Mouse (Mus musculus): Measurements from ENCODE around the gene Kank1. TPM values are rescaled to one million over a fixed set of nuclear protein-coding genes. Genes with fewer than 3 reads are reported as not detected.

Gene Kank1
- total RNA-seq, 1 experiment from 2014 or later, result 0.40 TPM

DNA sequence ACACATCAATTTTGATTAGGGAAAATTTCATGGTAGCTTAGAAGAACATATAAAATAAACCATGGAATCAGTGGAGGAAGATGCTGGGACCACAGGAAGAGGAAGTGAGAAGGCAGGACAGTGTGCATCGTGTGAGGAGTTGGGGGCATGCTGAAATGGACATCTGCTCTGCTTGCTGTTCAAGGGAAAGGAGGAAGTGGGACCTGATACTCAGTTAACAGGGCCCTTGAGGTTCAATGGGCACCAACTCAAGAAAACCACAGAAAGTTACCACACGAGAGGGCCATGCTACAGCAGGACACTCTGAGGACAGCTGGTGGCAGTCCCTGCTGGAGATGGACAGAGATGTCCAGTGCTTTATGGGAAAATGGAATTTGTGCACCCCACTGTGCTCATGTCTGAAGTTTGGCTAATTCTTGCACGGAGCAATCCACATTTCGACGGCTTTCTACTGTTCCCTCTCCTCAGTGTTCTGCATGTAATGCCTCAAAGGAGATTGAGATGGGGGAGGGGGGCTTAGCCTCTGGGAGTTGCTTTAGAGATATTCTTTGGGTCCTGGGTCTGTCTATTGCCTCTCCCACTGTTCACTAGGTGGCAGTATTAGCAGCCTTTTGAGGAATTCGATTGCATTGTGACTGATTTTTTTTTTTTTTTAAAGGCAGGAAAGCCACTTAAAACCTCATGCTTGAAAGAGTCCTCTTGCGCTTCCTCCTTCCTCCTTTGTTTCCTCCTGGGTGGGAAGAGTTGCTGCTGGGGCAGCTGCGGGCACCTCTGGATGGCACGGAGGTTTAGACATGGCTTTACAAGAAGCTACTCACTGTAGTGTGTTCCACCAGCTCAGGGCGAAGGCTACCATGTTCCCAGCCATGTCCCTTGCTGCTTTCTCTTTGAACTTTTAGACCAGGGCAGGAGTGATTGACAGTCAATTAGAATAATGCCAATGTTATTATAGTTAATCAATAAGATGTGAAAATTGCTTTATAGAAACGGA, 104.2 kb downstream of the Kank1 start:
- peak; percentile 53 to 70; a peak in 3 of 4 replicates for ATAC-seq (replicated peaks in 1 of 2; ENCODE audit: insufficient read depth in 1 of 2, low FRiP score in 2 of 2, low TSS enrichment in 1 of 2, low read depth in 1 of 2, poor library complexity in 2 of 2, severe bottlenecking in 2 of 2)

DNA sequence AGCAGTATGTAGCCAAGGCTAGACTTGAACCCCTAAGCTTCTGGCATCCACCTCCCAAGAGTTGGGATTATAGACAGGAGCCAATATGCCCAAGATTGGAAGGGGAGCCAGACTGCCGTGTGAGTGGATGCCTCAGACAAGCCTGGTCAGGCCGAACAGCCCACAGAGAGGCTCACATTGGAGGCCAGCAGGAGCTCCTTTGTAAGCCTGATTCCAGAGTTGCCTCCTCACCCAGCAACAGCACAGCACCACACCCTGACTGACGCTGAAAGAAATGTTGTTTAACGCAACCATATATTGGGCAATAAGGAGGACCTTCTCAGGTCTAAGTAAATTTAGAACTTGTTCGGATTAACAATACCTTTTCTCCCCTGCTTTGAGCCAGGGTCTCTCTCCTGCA, 105.3 kb downstream of the Kank1 start:
- ATAC-seq (replicated peaks in 1 of 2; ENCODE audit: insufficient read depth in 1 of 2, low FRiP score in 2 of 2, low TSS enrichment in 1 of 2, low read depth in 1 of 2, poor library complexity in 2 of 2, severe bottlenecking in 2 of 2), result no peak

DNA sequence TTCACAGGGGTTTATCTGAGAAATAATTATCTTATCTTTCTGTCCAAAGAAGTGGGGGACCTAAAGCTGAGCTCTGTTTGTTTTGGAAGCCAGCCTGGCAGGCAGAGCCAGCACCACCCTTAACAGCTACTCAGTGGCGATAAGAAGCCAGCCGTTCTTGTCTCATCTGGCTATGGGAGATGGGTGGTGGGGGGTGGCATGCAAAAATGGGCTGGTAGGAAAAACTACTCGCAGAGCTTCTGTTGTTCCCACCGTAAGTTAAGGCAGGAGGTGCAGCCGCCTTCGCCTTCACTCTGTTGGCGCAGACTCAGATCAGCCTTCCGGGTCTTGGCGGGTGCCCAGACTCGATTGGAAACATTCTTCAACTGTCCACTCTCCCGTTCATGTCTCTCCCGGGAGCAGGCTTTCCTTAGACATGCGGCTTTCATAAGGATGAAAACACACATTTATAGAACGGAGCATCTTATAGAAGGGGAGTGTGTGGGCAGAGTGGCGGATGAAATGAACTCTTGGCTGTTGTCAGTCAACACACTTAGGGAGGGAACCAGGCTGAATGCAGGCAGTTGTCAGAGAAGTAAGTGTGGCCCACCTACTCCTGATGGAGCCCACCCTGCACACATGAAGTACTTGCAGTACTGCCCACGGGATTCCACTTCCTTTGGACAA, 107.0 kb downstream of the Kank1 start:
- no peak for ATAC-seq (replicated peaks in 1 of 2; ENCODE audit: insufficient read depth in 1 of 2, low FRiP score in 2 of 2, low TSS enrichment in 1 of 2, low read depth in 1 of 2, poor library complexity in 2 of 2, severe bottlenecking in 2 of 2)

DNA sequence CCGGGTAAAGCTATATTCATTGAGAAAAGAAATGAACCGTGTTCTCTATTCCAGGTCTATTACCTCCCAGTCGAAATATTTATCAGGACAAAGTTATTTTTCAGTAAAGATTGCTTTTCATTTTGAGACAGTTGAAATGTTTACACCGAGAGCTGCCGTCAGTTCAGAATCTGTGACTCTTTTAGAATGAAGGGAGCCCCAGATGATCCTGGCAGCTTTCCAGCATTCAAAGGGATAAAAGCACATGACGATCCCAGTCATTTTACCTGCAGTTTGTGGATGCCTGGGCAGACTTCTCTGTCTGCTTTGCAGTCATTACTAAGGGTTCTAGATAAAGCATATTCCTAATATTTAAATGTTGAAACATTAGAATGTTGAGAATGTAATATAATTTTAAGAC, 107.6 kb downstream of the Kank1 start:
- no peak for ATAC-seq (replicated peaks in 1 of 2; ENCODE audit: insufficient read depth in 1 of 2, low FRiP score in 2 of 2, low TSS enrichment in 1 of 2, low read depth in 1 of 2, poor library complexity in 2 of 2, severe bottlenecking in 2 of 2)

DNA sequence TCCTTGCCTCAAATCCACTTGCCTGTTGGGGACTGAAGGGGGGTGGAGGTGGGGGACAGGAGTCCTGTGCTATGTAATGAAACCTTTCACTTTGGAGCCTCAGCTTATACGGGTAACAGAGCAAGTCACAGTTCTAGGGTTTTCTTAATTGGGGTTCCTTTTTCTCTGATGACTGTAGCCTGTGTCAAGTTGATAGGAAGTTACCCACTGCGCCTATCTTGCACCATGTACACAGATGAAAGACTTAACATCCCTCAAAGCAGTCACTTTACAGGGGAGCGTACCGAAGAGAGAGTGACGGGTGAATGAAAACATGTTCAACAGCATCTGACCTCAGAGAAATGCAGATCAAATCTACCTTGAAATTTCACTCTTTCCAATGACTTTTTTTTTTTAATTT, 109.2 kb downstream of the Kank1 start:
- no peak for ATAC-seq (replicated peaks in 1 of 2; ENCODE audit: insufficient read depth in 1 of 2, low FRiP score in 2 of 2, low TSS enrichment in 1 of 2, low read depth in 1 of 2, poor library complexity in 2 of 2, severe bottlenecking in 2 of 2)

DNA sequence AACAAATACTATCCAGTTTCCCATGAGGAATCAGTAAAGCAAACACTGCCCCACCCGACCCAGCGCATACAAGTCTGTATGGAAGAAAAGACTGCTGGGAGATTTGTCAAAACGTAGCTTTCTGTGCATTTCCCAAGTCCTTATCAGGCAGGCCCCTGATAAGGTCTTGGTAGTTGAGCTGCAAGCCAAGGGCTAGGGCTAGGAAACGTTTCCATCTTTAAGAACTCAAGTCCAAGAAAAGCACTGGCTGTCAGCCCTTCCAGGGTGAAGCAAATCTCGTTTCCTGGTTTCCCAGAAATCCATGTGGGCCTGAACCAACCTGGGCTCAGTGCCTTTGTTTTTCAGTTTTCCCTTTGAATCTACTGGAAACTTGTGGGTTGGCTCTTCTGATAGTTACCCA, 110.7 kb downstream of the Kank1 start:
- ATAC-seq (replicated peaks in 1 of 2; ENCODE audit: insufficient read depth in 1 of 2, low FRiP score in 2 of 2, low TSS enrichment in 1 of 2, low read depth in 1 of 2, poor library complexity in 2 of 2, severe bottlenecking in 2 of 2), result no peak

DNA sequence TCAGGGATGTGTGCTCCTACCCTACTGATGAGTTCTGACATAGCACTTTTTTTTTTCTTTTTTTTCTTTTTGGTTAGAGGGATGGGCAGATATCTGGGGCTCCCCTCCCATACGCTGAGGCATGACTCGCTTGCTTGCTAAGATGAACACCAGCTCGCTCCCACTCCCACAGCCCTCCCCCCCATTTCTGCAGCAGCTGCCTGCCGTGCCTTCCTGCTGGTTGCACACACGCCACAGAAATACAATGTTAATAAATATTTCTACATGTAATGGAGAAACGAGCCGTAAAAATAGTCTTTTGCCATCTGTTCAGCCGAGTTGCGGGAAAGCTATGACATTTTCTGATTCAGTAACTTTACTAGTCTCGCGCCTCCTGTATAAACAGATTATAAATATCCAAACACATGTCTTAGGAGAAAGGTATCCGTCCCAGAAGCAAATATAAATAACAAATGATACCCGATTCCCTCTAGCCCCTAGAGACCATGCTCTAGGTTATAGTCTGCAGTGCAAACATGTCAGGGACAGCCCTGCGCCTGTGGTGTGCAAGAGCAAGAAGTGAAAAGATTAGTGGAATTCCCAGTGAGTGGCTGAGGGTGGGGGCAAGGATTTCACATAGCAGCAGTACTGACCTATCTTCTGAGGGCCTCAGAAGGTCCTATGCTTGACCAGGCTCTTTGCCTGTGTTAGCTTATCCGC, 114.6 kb downstream of the Kank1 start:
- no peak for ATAC-seq (replicated peaks in 1 of 2; ENCODE audit: insufficient read depth in 1 of 2, low FRiP score in 2 of 2, low TSS enrichment in 1 of 2, low read depth in 1 of 2, poor library complexity in 2 of 2, severe bottlenecking in 2 of 2)

DNA sequence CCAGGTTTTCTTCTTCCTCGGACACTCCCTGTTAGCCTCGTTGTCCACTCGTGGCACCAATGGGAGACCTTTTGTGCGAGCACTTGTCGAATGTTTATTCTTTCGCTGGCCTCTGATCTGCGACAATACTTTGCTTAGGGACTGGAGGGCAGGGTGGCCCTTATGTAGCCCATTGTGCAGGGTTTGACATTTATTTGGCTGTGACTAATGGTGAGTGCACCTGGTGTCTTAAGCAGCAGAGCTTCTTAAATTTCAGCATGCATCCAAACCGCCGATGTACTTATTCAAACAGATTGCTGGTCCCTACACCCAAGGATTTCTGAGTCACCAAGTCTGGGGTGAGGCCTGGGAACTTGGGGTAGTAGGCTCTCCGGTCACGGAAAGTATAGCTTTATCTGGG, 120.3 kb downstream of the Kank1 start:
- ATAC-seq (replicated peaks in 1 of 2; ENCODE audit: insufficient read depth in 1 of 2, low FRiP score in 2 of 2, low TSS enrichment in 1 of 2, low read depth in 1 of 2, poor library complexity in 2 of 2, severe bottlenecking in 2 of 2), result no peak

DNA sequence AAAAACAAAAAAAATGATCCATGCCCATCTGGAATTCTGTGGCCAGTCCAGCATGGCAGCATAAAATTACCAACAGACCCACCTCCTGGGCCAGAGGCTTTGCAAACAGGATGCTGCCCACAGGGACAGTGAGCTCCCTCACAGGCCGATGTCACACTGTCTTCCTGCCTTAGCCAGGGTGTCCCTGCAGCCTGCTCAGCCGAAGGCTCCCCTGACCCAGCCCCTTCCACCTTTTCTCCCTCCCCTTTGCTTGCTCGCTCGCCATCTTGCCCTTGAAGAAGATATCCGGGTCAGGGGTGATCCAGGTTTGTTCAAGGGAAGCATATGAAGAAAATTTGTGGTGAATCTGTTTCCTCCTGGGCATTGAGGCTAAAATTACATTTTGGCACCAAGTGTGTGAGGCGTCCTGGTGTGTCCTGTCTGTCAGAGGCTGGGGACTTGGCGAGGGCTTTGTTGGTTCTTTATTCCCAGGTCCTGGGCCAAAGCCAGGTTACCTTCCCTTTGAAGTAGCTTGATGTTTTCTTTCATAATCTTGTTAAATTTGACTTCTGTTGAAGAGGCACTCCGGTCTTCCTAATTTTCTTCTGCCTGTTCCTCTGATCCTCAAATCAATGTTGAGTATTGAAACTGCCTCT, 121.8 kb downstream of the Kank1 start:
- no peak for ATAC-seq (replicated peaks in 1 of 2; ENCODE audit: insufficient read depth in 1 of 2, low FRiP score in 2 of 2, low TSS enrichment in 1 of 2, low read depth in 1 of 2, poor library complexity in 2 of 2, severe bottlenecking in 2 of 2)

DNA sequence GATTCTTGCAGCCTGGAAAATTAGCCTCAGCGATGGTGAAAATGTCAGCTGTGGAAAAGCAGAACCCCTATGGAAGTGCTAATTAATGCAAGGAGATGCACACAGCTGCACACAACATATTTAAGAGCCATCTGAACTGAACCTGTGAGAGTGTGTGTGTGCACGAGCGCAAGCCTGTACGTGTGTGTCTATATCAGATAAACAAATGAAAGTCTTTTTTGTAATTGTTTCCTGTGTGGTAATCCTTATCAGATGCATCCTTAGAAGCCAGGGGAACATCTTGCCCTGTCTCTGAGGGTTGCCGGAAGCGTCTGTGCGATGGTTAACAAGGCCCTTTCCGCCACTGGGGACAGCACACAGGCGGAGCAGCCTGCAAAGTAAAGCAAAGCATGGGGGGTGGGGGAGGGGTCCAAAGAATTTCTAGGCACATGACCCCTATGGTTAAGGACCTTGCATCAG, 123.8 kb downstream of the Kank1 start:
- ATAC-seq (replicated peaks in 1 of 2; ENCODE audit: insufficient read depth in 1 of 2, low FRiP score in 2 of 2, low TSS enrichment in 1 of 2, low read depth in 1 of 2, poor library complexity in 2 of 2, severe bottlenecking in 2 of 2), result peak; percentile 74 to 85

DNA sequence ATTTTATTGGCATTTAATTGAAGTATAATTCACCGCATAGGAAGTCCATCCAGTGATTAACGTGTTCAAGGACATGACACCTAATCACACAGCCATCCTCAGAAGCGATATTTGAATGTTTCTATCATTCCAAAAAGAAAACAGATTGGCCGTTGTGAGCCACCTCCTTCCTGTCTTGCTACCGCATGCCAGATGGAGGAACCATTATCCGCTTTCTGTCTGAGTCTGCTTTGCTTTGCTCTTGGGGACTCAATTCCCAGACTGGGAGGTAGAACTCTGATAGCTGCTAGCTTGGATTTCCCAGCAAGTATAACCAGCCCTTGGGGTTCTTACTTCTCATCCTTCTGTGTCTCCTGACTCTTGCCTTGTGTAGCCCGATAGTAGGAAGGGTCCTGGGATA, 125.2 kb downstream of the Kank1 start:
- ATAC-seq (replicated peaks in 1 of 2; ENCODE audit: insufficient read depth in 1 of 2, low FRiP score in 2 of 2, low TSS enrichment in 1 of 2, low read depth in 1 of 2, poor library complexity in 2 of 2, severe bottlenecking in 2 of 2), result no peak

DNA sequence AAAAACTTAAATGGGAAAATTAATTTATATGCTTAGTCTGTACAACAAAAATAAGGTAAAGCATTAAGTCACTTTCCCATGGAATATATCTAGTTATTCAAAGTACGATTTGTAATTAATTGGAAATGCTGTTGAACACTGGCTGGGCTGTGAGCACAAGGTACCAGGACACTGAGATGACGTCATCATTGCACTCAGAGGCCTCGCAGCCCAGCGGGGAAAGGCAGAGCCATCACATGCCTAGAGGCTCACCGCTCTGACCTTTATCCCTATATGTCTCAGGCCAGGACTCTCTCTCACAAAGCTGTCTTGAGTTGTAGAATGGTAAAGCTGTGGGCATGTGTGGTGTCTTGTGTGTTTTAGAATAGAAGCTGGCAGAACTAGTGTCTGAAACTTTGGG, 128.9 kb downstream of the Kank1 start:
- no peak for ATAC-seq (replicated peaks in 1 of 2; ENCODE audit: insufficient read depth in 1 of 2, low FRiP score in 2 of 2, low TSS enrichment in 1 of 2, low read depth in 1 of 2, poor library complexity in 2 of 2, severe bottlenecking in 2 of 2)

DNA sequence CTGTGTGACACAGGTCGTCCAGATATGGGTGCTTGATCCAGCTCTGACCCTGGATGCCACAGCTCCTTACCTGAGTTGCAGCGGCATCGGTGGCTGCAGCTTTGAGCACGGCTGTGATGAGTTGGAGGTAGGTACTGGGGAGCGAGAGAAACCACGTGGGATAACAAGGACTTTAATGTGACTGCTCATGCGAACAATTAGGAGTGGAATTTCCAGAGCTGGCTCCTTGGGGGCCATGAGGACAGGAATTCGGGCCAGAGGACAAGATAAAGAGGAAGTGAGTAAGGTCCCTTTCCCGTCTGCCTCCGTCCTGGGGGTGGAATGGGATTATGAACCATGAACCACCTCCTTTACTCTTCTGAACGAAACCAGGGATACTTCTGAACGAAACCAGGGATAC, 129.8 kb downstream of the Kank1 start:
- ATAC-seq (replicated peaks in 1 of 2; ENCODE audit: insufficient read depth in 1 of 2, low FRiP score in 2 of 2, low TSS enrichment in 1 of 2, low read depth in 1 of 2, poor library complexity in 2 of 2, severe bottlenecking in 2 of 2), result no peak

DNA sequence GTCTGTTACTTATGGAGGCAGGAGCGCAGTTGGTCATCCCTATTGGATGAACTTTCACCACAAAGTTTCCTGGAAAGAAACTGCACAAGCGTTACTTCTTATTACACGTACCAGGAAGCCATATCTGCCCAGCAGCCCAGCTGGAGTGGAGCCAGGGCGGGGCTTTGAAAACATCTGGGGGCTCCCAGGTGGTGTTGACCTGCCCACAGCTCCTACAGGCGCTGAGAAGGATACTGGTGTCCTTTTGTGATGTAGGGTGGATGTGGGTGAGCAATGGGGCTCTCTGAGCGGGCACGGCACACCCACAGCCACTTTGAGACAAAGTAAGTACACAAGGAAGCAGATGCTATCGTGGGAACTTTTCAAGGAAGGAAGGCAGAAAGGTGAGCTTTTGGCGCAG, 133.7 kb downstream of the Kank1 start:
- ATAC-seq (replicated peaks in 1 of 2; ENCODE audit: insufficient read depth in 1 of 2, low FRiP score in 2 of 2, low TSS enrichment in 1 of 2, low read depth in 1 of 2, poor library complexity in 2 of 2, severe bottlenecking in 2 of 2), result no peak

DNA sequence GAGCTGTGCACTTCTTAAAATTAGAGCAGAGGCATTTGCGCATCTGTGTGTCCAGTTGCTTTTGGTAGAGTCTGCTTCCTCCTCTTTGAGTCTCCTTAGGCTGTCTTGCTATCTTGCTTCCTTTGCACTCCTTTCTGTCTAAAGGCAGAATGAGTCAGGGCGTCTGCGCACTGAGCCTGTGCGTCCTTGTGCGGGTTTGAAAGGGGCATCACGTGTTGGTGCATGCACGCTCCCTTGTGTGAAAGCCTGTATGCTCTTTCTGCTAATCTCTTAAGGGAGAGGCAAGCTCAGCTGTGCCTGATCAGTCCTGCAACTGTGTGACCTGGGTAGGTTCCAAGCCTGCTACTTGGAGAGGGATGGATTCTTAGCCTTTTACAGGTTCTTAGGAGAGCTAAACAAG, 136.0 kb downstream of the Kank1 start:
- no peak for ATAC-seq (replicated peaks in 1 of 2; ENCODE audit: insufficient read depth in 1 of 2, low FRiP score in 2 of 2, low TSS enrichment in 1 of 2, low read depth in 1 of 2, poor library complexity in 2 of 2, severe bottlenecking in 2 of 2)

DNA sequence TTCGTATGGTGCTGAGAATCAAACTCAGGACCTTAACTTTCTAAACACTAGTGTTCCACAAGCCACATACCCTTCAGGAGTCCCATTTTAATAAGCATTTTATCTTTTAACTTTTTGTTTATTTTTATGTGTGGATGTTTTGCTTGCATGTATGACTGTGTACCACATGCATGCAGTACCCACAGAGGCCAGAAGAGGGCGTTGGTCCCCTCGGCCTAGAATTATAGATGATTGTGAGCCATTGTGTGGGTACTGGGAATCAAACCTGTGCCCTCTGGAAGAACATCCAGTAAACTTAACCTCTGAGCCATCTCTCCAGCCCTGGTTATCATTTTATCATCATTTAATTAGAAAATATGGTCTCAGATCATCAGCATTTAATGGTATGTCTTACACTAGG, 136.8 kb downstream of the Kank1 start:
- ATAC-seq (replicated peaks in 1 of 2; ENCODE audit: insufficient read depth in 1 of 2, low FRiP score in 2 of 2, low TSS enrichment in 1 of 2, low read depth in 1 of 2, poor library complexity in 2 of 2, severe bottlenecking in 2 of 2), result no peak

DNA sequence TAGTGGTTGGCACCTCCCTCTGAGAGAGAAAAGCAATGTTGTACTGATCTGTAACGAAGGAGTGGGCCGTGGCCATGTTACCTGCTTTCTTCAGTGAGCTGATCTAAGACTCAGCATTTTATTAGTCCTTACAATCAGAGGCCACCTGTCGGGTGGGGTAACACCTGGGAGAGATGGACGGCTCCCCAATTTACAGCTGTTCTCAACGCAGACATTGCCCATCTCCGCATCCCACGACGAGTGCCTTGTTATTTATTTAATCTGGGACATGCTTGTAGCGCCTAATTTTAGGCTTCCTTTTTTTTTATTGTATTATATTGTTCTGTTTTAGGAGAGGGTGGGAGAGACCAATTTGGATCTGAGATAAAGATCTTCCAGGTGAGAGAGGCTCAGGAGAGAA, 137.4 kb downstream of the Kank1 start:
- no peak for ATAC-seq (replicated peaks in 1 of 2; ENCODE audit: insufficient read depth in 1 of 2, low FRiP score in 2 of 2, low TSS enrichment in 1 of 2, low read depth in 1 of 2, poor library complexity in 2 of 2, severe bottlenecking in 2 of 2)

DNA sequence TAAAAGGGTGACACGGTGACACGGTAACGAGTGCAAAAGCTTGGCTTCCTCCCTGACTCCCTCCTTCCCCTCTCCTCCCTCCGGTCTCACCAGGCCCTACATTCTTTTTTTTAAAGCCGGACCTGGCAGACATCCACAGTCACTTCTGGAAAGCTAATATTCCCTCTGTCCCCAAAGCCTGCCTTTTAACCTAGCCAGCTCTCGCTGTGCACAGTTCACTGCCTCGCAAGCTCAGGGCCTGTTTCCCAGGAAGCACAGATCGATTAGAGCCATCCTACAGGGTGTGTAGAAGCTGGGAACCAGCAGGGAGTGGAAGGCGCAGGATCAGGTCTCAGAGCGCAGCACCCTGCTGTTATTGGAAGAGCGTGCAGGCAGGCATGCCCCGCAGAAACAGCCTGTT, 138.2 kb downstream of the Kank1 start:
- no peak for ATAC-seq (replicated peaks in 1 of 2; ENCODE audit: insufficient read depth in 1 of 2, low FRiP score in 2 of 2, low TSS enrichment in 1 of 2, low read depth in 1 of 2, poor library complexity in 2 of 2, severe bottlenecking in 2 of 2)

Data from hematopoietic stem cell, adult 5-6 weeks (primary cell).